Comparison of ENCODE assay signal across 9 mouse cellular contexts in the genomic region with DNA sequence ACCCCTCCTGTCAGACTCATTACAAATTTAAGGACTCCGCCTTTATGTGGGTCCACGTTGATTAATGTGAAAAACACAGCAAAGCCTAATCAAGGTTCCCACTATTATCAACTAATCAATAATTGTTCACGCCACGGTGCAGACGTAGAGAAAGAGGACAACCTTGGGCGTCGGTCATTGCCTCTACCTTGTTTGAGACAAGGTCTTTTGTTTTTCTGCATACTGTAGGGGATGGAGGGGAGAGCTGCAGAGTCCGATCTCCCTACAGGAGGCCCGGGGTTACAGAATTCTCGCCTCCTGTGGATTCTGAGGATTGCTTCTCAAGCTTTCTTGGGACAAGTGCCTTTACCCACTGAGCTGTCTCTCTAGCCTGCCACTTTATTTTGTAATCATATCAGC. TPM values are rescaled to one million over a fixed set of nuclear protein-coding genes. Genes with fewer than 3 reads are reported as not detected.
DNase-seq lines count a peak whose midpoint lies in the region; TF ChIP-seq lines count a peak whose summit lies in the region.
"Had no signal": no experiment of that assay in that cellular context is flagged by ENCODE, and none has a peak within 500 bp of the region (broad histone marks: within the 10 kb centered on the region; RNA-seq: fewer than 3 reads in every experiment).

No protein-coding gene starts in this region.

- no peaks in the 10 kb centered on the region for H3K9me3 ChIP-seq in hindbrain, embryonic 10.5 days

- peaks cover 20% of the 10 kb centered on the region for H3K79me2 ChIP-seq in macrophage (ENCODE audit: inconsistent target)

- no peak for TF ChIP-seq CTCF in left cerebral cortex, adult 2 months (IDR thresholded peaks at IDR 0.05)

- H3K27ac ChIP-seq in left cerebral cortex, adult 2 months: peak overlapping the region; percentile 93; the same call in 1 of the 2 replicates
- peak overlapping the region; percentile 95 for H3K27ac ChIP-seq in hindbrain, embryonic 10.5 days
- H3K27ac ChIP-seq in macrophage: peak overlapping the region; percentile 36

- DNase-seq in left cerebral cortex, adult 2 months (ENCODE audit: extremely low spot score in 1 of 2, low spot score in 2 of 2): no peak
- DNase-seq in left cerebral cortex, adult 8-10 months (ENCODE audit: low spot score in 2 of 2): no peak
- peak; percentile 29 for DNase-seq in brain, adult 2 months (ENCODE audit: low read depth, low spot score)
- DNase-seq in hindbrain, embryonic 10.5 days (ENCODE audit: low spot score): no peak
- no peak for DNase-seq in layer of hippocampus, adult 9-11 months
- no peak for DNase-seq in gastrocnemius, postnatal 10 days
- no peak for DNase-seq in frontal cortex, postnatal 10 days (ENCODE audit: low spot score in 2 of 2)

- H3K27me3 ChIP-seq in hindbrain, embryonic 10.5 days (ENCODE audit: insufficient read depth, poor library complexity, severe bottlenecking): no peaks in the 10 kb centered on the region

- WGBS in hindbrain, embryonic 10.5 days: 2% methylated on average over 10 of the region's 10 CpGs
- 11% methylated on average over 10 of the region's 10 CpGs for WGBS in macrophage (ENCODE audit: missing documents)

- intact Hi-C loops in left cerebral cortex, adult 2 months (cut with DNase I): loop anchor here (1.0 to 10.0 kb wide), 4 partner anchors 104 to 629 kb away; partner anchors contain the start of genes Faim and Pik3cb

- H3K4me3 ChIP-seq in left cerebral cortex, adult 2 months: peak overlapping the region; percentile 77
- H3K4me3 ChIP-seq in hindbrain, embryonic 10.5 days: peak overlapping the region; percentile 93
- H3K4me3 ChIP-seq in macrophage (ENCODE audit: inconsistent target): peak overlapping the region; percentile 90

- H3K36me3 ChIP-seq in hindbrain, embryonic 10.5 days: peaks cover 19% of the 10 kb centered on the region; the same call in 1 of the 2 replicates
- H3K36me3 ChIP-seq in macrophage (ENCODE audit: inconsistent target): no peaks in the 10 kb centered on the region; the same call in 1 of the 2 replicates

- H3K4me1 ChIP-seq in hindbrain, embryonic 10.5 days (replicated peaks): peaks cover 17% of the 10 kb centered on the region; the same call in 1 of the 2 replicates

RNA-seq across cellular contexts. Expression of gene Cep70, which starts 0.7 kb away (rescaled TPM):
- total RNA-seq in left cerebral cortex, adult 2 months (2021): 10 to 100 TPM; 21.2 to 30.6 TPM
- 10 to 100 TPM; 23.9 to 26.4 (median 25.6) TPM for total RNA-seq in left cerebral cortex, adult 8-10 months (2022)
- polyA plus RNA-seq in hindbrain, embryonic 10.5 days (2016; fragmentation: Nextera tagmentation; extraction: Ambion mirVana): 34.4 and 37.2 TPM in 2 replicates
- 100 to 1,000 TPM in 5 of 26 experiments, 10 to 100 TPM in 21; 21.2 to 112 (median 72.9) TPM for total RNA-seq in macrophage (2018; cell fraction: chromatin; rRNA removed)
- total RNA-seq in macrophage (2018; cell fraction: cytosol; rRNA removed): 10 to 100 TPM in 19 of 26 experiments, 1 to 10 TPM in 7; 6.4 to 14.3 (median 10.7) TPM
- total RNA-seq in macrophage (2018; cell fraction: nucleus; rRNA removed): 10 to 100 TPM; 17.3 to 68.1 (median 37.4) TPM
- polyA plus RNA-seq in macrophage (2018): 10.3 to 14.1 TPM (median 11.1 TPM) in 3 replicates
- total RNA-seq in gastrocnemius, postnatal 10 days (2021): 1 to 10 TPM; 2.0 to 4.8 TPM

RNA-seq across cellular contexts. Expression of gene Faiml, which starts 6.9 kb away (rescaled TPM):
- not detected for total RNA-seq in left cerebral cortex, adult 2 months (2021)
- total RNA-seq in left cerebral cortex, adult 8-10 months (2022): not detected
- polyA plus RNA-seq in hindbrain, embryonic 10.5 days (2016; fragmentation: Nextera tagmentation; extraction: Ambion mirVana): not detected in 2 replicates
- total RNA-seq in macrophage (2018; cell fraction: chromatin; rRNA removed): not detected
- total RNA-seq in macrophage (2018; cell fraction: cytosol; rRNA removed): not detected
- not detected for total RNA-seq in macrophage (2018; cell fraction: nucleus; rRNA removed)
- not detected in 3 replicates for polyA plus RNA-seq in macrophage (2018)
- total RNA-seq in gastrocnemius, postnatal 10 days (2021): not detected
- total RNA-seq: common myeloid progenitor, adult 5-6 weeks had no signal

Comparison
In these comparisons a context has a peak if more than half of its experiments do, and no peak if none do; other contexts are left out.
1. H3K27ac ChIP-seq: peak in every context shown above with its lines; median percentile 95 in hindbrain, embryonic 10.5 days; 93 in left cerebral cortex, adult 2 months; 36 in macrophage.